Mouse (Mus musculus): ENCODE data around the gene Grid2.

GRCm38 (mm10) chr6:64193646-64194045 is 938.0 kb downstream of the Grid2 start:
- TF ChIP-seq CTCF (IDR thresholded peaks at IDR 0.05; ENCODE audit: low read depth): no peak
- no peak for TF ChIP-seq EP300 (optimal IDR thresholded peaks at IDR 0.05)

All from stomach, postnatal 0 days (tissue).